Mouse (Mus musculus): ENCODE measurements around the gene Otof.
A peak's percentile ranks its signal among the peaks of the same experiment; 100 is the strongest.

Otof gene

DNA sequence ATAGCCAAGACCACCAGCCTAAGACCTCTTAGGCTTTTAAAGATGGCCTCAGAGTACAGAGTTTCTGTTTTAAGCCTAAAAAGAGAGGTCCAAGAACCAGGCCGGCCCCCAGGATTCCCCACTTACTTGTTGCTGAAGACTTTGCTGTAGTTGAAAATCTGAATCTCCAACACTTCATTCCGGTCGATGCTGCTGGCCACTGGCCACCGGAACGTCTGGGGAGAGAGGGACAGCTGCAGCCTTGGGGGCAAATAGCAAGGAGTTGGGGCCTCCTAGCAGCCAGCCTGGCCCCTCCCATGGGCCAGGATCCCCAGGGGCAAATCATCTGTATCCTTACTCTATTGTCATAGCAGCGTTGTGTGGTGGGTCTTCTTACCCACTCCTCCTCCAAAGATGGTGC is 34.3 kb downstream of the Otof start:
- no peak for DNase-seq (ENCODE audit: low read depth in 2 of 2, low spot score in 2 of 2)

DNA sequence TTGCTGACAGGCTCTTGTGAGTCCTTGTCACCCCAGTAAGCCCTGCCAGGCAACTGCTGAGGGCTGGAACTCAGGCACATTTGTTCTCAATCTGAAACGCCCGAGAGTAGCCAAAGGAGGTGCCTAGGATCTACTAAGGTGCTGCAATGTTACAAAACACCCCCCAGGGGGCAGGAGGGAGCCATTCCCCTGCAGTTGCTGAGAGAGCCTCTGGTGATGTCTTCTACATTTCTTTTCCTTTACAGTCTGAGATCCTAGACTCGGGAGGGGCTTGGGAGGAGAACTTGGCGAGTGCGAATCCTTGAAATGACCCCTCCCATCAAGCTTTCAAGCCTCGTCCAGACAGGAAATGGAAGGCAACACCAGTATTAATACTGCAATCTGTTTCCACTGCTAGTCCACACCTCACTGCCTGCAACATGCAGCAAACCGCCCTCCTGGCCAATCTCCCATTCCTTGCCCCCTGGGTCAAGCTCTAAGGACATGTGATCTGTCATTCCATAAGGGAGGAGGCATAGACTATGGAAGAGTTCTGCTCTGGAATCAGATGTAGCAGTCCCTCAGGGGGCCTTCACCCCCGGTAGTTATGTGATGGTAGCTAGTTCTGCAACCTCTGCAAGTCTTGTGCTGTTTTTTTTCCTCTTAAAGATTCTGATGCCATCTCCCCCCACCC is 38.0 kb downstream of the Otof start:
- peak in 1 of 2 experiments; percentile 9 for DNase-seq (ENCODE audit: low read depth in 2 of 2, low spot score in 2 of 2)

DNA sequence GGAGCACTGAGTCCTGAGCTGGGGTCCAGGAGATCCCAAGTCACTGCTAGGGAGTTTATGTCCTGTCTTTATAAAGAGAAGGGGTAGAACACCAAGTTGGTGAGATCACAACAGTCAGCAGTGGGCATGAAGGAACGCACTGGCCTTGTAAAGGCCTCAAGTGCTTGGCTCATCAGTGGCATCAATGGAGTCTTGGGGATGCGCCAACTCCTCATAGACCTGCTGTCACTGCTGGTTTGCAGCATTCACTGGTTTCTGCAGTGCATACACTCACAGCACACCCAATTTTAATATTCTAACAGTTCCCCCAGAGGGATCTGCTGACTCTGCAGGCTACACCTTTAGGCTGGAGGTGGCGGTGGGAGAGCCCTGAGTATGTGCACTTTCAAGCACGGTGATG is 38.6 kb downstream of the Otof start:
- no peak for DNase-seq (ENCODE audit: low read depth in 2 of 2, low spot score in 2 of 2)

DNA sequence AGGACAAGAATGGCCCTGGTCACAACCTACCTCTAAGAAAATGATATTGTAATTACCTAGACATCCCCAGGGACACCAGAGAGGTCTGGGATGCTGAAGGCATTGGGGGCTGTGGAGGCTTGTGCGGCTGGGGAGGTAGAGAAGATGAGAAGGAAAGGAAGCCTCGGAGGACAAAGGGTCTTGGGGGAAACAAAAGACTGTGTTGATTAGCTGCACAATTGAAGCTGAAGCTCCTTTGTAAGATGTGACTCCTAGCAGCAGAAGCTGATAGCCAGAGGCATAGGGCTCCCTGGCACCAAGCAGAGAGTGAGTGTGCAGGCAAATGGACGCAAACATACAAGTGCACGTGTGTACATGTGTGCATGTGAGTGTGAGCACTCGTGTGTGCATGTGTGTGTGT is 45.1 kb downstream of the Otof start:
- no peak for DNase-seq (ENCODE audit: low read depth in 2 of 2, low spot score in 2 of 2)

DNA sequence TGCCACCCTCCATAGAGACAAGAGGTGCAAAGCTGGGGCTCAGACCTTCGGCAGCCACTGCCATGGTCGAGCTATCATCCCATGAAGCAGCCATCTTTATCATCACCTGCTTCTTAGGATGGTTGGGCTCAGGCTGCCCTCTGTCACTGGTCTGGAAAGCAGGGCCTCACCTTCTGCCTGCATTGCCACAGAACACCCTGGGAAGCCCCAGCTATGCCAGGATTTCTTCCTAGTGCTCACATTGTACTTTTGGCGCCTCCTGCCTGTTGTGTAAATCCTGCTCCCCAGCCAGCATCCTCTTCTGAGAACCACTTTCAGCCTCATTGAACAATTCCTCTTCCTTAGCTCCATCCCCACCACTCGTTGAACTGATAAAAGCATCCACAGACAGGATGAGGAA is 45.9 kb downstream of the Otof start:
- DNase-seq (ENCODE audit: low read depth in 2 of 2, low spot score in 2 of 2), result no peak

DNA sequence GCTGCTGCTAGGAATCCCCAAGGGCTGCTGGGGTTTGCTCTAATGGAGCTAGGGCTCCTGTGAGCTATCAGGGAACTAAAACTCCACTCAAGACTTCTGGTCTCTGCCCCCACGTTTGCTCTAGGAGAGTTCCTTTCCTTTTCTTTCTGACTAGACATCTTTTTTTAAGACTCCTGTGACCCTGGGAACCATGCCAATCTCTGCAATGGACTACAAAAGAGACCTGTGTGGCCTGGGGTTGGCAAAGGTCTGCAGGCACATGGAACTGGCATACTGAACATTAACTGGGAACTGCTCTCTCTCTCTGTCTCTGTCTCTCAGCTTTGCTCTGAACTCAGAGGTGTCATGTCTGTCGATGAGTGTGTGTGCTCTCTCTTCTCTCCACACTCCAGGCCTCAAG is 46.4 kb downstream of the Otof start:
- no peak for DNase-seq (ENCODE audit: low read depth in 2 of 2, low spot score in 2 of 2)

DNA sequence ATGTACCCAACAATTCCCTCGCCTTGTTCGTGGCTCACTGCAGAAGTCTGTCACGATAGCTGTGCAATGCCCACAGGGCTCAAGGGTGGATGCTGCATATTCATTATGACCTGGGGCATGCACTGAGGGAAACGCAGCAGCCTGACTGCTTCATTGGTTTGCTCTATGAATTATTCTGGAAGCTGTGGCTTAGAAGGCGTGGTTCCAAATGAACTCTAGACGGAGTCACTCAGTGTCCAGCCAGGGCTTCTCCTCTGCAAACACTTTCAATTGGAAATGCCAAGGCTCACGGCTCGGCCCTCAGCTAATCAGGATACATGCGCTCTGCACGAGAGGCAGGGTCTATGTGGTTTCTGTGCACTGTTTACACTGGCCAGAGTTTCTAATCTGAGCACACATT is 50.2 kb downstream of the Otof start:
- DNase-seq (ENCODE audit: low read depth in 2 of 2, low spot score in 2 of 2), result no peak

DNA sequence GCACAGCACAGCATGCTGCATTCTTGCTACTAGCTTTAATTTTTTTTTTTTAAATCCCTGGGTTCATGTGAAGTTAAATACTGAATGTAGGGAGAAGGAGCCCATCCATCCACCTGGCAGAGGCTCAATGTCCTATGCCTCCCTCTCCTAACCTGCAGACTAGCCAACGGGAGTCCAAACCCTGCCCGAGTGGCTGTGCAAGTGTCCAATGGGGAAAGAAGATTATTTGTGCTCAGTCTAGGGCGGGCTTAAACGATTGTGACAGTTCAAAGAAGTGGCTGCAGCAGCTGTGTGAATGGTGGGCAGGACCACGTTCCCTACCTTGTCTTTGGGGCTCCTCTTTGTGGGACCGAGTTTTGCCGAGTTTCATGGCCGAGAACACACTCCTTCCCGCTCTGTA is 54.9 kb downstream of the Otof start:
- no peak for DNase-seq (ENCODE audit: low read depth in 2 of 2, low spot score in 2 of 2)

DNA sequence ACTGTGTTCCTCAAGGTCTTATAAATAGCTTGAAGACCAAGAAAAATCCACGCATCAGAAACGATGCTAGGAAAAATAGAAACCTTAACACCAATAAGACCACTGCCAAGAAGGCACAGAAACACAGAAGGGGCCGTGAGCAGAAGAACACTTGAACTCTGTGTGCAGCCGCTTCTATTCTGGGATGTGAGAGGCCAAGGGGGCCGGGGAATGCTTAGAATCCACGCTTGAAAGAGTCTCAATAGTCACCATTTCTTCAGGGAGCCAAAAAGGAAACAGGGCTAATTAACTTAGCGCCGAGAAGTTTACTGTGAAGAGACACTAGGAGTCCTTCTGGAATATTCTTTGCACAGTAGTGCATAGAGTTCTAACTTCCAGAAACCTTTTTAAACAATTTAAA is 60.6 kb downstream of the Otof start:
- DNase-seq (ENCODE audit: low read depth in 2 of 2, low spot score in 2 of 2), result no peak

DNA sequence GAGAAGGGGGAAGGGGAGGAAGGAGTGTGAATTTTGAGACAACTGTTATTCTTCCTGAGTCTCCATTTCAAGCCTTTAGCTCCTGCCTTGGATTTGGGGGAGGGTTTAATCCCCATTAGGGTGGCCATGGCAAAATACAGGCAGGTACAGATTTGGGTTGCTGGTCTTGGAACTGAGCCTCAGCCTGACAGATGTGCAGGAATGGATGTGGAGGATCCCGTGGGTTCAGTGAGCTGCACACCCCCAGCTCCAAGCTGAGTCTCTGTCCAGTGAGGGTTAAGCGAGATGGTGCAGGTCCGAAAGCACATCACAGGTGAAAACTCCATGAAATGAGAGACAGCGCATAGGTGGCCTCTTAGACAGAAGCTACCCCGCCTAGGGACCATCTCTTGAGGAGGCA is 61.2 kb downstream of the Otof start:
- no peak for DNase-seq (ENCODE audit: low read depth in 2 of 2, low spot score in 2 of 2)

DNA sequence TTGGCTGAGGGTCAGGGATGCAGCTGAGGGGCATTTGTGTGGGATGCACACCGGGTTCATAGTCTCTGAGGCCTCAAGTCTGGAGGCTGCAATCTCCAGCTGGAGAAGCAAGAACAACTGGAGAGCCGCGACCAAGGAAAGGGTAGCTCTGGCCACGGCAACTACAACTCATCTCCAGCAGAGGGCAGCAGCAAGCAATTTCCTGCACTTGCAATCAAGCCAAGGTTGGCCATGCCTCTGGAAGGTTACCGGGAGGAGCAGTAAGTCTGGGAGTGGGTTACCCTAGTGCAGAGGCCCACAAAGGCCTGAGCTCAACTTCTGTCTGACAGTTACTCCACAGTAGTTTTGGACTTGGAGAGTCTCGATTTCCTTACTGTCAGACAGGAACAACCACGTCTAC is 70.3 kb downstream of the Otof start:
- DNase-seq (ENCODE audit: low read depth in 2 of 2, low spot score in 2 of 2), result peak; percentile 45 to 50

DNA sequence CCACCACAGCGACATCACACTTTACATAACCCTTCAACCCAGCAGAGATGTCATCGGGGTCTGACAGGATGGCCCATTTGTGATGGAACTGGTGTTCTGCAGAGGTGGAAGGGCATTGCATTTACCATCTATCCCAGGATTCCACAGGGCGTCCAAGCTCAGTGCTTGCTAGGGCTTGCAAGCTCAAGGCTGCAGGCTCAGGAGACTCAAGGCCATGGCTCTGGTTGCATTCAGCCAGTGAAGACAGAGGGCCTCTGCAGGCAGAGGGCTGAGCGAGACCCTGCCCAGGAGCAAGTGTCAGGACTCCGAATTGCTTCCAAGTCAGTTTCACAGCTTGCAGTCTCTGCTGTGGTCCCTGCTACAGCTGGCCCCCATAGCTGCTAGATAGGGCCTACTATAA is 71.9 kb downstream of the Otof start:
- DNase-seq (ENCODE audit: low read depth in 2 of 2, low spot score in 2 of 2), result no peak

DNA sequence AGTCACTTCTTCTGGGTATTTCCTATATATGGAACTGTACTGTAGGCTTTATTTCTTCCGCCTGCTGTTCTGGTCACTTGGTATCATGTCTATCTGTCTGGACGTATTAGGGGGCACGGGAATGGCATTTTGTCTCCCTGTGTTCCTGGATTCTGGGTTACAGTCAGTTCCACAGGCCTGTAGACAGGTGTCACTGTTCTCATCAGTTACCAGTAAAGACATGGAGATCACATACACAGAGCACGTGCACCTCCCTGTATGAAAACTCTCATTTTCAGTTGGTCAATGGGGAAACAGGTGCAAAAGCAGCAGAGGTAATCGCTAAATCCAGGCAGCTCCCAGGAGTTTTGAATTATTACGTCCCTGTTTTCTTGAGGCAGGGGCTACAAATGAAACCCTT is 74.0 kb downstream of the Otof start:
- no peak for DNase-seq (ENCODE audit: low read depth in 2 of 2, low spot score in 2 of 2)

DNA sequence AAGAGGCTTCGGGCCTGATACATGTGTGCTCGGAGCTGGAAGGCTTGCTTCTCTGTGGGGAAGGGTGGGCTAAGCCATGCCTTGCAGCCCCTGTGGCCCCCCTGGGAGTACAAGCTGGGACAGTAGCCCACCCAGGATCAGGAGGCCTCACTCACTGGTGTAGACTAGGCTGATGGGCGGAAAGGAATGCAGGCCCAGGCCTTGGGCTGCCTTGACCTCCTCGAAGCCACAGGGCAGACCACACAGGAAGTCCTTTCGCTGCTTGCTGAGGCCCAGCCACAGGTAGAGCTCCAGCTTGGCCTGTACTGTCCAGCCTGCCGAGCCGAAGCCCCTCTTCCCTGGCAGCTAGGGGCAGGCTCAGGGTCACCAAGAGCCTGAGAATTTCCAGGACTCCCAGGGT is 78.9 kb downstream of the Otof start:
- no peak for DNase-seq (ENCODE audit: low read depth in 2 of 2, low spot score in 2 of 2)

DNA sequence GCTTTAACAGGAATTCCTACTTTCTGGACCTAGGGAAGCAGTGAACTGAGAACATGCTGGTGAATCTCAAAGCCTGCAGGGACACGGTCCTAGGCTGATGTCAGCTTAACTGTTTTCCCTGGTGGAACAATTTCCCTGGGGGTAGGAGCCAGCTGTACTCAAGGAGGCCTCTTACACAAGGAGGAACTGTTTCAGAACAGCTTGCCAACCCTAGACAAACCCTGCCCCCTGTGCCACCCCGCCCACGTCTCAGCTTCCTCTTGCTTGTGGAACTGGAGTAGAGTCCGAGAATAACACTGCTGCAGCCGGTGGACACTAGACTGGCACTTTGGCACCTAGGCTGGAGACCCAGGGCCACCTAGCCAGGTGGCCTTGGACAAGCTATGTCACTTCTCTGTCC is 92.3 kb downstream of the Otof start:
- DNase-seq (ENCODE audit: low read depth in 2 of 2, low spot score in 2 of 2), result no peak

DNA sequence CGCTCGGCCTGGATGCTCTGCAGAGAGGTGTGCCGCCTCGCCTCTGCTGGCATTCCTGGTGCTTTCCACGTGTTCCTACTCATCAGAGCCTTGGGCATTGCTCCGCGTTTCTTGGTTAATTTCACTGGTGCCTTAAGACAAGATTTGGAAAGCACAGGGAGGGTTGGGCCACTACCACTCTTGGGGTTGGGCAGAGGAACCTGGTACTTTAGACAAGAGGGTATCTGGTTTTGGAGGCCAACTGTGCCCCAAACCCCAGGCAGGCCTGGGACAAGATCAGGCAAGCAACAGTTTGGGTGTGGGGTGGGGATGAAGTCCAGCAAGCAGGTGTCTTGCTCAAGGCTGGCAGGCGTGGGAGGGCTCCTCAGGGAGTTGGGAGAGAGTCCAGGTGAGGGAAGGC is 94.3 kb downstream of the Otof start:
- no peak for DNase-seq (ENCODE audit: low read depth in 2 of 2, low spot score in 2 of 2)

DNA sequence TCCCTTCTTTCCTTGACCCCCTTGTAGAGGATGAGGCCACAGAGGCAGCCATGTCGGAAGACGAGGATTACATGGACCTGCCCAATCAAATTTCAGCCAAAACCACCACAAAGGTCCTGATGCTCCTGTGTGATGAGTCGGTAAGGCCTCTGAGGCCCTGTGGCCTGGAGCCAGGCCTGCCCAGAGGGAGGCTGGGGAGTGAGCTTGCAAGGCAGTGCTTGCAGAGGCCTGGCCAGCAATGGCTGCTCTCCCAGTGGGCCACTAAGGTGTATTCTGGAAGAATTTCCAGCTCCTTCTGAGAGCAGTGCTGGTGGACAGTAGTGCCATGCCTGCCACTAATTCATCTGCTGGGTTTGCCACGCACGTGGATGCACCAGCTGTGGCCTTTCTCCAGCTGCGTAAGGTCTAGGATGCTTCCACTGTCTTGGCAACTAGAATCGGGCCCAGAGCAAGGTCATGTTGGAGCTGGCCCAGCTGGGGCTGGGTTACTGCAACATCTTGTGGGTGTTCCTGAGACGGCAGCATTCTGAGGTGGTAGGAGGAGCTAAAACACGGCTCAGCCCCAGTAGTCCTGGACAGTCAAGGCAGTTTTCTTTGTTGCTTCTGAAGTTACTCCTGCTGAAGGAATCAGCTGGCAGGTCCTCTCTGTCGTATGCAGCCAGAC is 103.2 kb downstream of the Otof start:
- no peak for DNase-seq (ENCODE audit: low read depth in 2 of 2, low spot score in 2 of 2)

DNA sequence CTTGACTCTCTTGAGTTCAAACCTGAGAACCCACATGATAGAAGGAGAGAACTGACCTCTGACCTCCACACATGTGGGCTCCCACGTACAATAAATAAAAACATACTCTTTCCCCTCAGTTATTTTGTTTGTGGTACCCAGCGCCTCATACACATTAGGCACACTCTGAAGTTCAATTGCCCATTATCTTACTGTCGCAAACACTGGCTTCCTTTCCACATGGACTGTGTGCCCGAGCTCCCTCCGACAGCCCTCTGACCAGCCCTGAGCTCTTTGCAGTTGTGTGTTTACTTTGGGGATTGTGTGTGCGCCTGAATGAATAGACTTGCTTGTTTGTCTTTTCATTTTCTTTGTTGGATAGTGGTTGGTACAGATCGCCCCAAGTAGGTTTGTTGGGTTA is 105.1 kb downstream of the Otof start:
- DNase-seq (ENCODE audit: low read depth in 2 of 2, low spot score in 2 of 2), result no peak

DNA sequence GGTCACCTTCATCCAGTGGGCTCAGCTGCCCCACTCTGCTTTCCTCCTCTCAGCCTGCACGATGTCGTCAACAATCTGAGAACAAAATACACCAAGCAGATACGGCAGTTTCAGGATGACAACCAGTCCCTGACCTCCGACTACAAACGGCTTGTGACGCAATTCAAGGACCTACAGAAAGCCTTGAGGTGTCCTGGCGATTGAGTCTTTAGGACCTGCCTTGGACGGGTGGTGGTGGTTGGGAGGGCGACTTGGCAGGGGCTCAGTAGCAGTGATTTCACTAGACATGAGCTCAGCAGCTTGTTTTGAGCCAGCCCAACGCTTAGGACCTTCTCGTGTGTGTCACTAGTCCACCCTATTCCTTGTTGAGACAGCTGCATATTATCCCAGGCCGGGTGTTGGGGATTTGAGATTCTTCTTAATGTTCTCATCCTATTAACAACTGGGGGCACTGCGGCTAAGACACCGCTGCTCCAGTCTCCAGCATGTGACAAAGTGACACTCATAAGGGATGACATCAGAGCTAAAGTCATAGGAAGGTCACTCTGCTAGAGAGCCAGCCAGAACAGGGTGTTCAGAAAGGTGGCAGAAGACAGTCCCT is 106.1 kb downstream of the Otof start:
- DNase-seq (ENCODE audit: low read depth in 2 of 2, low spot score in 2 of 2), result no peak

DNA sequence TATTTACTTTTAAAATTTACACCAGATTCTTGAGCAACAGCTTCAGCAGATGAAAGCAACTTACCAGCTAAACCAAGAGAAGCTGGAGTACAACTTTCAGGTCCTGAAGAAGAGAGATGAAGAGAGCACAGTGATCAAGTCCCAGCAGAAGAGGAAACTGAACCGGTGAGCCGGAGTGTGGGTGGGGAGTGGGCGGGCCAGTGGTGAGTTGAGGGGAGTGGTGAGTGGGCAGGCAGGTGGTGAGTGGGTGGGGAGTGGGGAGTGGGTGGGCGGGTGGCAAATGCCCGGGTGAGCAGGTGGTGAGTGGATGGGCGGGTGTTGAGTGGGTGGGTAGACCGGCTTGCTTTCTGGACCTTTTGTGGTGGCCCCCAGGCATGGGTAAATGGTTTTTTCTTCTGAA is 106.6 kb downstream of the Otof start:
- no peak for DNase-seq (ENCODE audit: low read depth in 2 of 2, low spot score in 2 of 2)

DNA sequence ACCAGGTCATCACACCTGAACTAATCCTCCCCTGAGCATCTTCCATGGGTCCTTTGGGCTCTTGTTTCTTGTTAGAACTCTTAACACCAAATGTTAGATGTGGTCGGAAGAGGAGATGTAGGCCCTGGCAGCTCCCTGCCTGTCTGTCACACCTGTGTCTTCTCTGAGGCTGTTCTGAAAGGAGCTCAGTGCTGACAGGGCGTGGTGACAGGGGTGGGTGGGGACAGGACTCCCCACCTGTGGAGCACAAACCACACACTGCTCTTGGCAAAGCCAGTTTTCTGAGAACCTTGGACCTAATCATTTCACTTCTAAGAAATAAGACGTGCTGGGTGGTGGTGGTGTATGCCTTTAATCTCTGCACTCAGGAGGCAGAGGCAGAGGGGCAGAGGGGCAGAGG is 108.1 kb downstream of the Otof start:
- peak; percentile 30 to 33 for DNase-seq (ENCODE audit: low read depth in 2 of 2, low spot score in 2 of 2)

DNA sequence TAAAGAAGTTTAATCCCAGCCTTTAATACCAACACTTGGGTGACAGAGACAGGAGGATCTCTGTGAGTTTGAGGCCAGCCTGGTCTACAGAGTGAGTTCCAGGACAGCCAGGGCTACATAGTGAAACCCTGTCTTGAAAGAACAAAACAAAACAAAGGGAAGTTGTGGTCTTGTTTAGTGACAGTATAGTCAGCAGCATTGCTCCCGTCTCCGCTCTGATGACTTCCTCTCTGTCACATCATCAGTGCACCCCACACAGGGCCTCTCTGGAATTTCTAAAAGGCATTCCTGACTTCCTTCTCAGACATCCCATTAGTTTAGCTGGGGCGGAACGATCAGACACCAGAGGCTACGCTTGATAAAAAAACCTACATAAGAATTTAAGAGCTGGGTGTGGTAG is 117.8 kb downstream of the Otof start:
- DNase-seq (ENCODE audit: low read depth in 2 of 2, low spot score in 2 of 2), result no peak

DNA sequence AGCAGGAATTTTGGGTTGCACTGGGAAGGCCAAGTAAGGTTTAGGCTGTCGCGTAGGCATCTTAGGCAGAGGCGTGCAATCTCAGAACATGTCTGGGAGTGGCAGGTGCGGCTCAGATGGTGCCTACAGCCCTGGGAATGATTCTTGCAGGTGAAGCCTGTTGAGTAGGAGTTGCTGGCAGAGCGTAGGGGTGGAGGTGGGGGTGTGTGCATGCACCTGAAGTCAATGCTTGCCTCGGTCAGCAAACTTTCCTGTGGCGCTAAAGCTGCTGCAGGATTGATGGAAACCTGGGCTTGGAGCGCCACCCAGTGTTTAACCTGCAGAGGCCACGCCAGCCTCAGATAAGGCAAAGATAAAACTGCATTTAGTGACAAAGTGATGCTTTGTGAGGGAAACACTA is 118.6 kb downstream of the Otof start:
- DNase-seq (ENCODE audit: low read depth in 2 of 2, low spot score in 2 of 2), result peak; percentile 35 to 56

Data from CD8-positive naive resting alpha-beta T cell, adult 2 months (primary cell).